Mouse (Mus musculus) lung, adult 2 months (tissue): Measurements from ENCODE around the gene Cdc20b.

Experiments used
- CTCF ChIP-seq: fragments of 200-500 bp; IDR thresholded peaks from 2 replicates; pipeline ENCODE4 v1.5.1; 2011; ENCODE audit warnings: mild to moderate bottlenecking, low read length, control low read depth; ENCODE audit not compliant: insufficient read depth
- POLR2A ChIP-seq: fragments of 200-500 bp; IDR thresholded peaks from 2 replicates; pipeline ENCODE4 v1.6.1; 2011; ENCODE audit warnings: low read depth, mild to moderate bottlenecking, control low read depth, low read length, borderline replicate concordance; ENCODE audit errors: extremely low read depth

DNA sequence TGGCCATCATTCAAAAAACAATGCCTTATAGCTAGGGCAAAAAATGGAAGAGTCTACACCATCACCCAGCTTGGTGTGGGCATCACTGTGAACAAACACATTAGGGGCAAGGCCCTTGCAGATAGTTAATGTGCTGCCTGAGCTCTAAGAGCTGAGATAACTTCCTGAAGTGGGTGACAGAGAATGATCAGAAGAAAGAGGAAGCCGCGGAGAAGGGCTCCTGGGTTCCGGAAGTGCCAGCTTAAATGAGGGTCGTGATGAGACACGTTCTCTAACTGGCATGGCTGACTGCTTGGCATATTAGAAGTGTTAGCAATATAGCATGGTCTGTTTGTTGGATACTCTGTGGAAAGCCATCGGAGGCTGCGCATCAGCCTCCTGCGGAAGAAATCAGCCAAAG lies 19.3 kb downstream of the Cdc20b start:
- TF ChIP-seq CTCF (no peak), POLR2A (no peak)
